Mouse (Mus musculus) mature B cell (primary cell): Measurements from ENCODE around the gene Prex1.

Experiments used
- in situ Hi-C: fragments of 300-500 bp; cut with MboI; formaldehyde crosslinking; loops from 2 replicates; pipeline ENCODE4 v1.14.3; 2019

Prex1 gene

GRCm38 (mm10) chr2:166726891-166727290 is 13.3 kb upstream of the Prex1 start:
- in situ Hi-C loops = no loop called here

DNA sequence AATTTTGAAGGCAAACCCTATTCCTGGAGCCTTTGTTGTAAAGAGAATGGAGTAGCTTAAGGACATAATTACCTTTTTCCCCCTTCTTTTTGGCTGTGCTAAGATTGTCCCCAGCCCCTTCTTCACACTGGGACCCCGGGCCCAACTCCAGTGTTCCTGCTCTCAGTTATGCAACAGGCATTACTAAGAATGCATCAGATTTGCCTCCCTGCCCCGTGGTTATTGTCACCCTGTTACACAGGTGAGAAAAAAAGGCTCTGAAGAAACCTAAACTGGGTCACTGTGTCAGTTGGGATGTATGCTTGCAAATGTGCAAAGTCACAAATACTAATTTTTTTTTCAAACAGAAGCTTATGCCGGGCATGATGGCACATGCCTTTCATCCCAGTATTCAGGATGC is 6.8 kb upstream of the Prex1 start:
- in situ Hi-C loops = no loop called here

- in situ Hi-C loops = no loop called here
Observed at GRCm38 (mm10) chr2:166719930-166720305, 6.3 kb upstream of the Prex1 start.

DNA sequence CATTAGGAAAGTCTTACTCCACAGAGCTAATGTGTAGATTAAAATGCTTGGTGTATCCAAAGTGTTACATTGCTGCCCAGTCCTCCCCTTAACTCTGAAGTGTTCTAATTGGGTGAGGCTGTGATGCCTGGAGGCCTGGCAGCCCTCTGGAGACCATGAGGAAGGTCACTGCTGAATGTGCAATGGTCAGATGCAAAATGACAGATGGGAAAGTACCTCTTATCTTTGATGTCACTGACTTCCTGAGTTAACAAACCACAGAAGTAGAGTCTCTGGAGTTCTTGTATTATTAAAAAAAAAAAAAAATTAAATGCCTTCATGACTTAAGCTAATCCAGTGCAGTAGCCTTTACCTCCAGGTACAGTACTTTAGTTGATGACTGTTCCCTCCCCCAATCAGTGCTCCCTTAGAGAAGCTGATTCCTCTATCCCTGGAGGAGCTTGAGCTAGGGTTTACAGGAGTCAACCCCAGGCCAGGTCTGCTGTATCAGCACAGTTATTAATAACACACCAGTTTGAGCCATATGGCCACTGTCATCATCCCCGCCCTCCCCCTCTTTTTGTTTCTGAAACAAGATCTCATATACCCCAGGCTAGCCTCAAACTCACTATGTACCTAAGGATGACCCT is 5.8 kb upstream of the Prex1 start:
- in situ Hi-C loops = no loop called here

DNA sequence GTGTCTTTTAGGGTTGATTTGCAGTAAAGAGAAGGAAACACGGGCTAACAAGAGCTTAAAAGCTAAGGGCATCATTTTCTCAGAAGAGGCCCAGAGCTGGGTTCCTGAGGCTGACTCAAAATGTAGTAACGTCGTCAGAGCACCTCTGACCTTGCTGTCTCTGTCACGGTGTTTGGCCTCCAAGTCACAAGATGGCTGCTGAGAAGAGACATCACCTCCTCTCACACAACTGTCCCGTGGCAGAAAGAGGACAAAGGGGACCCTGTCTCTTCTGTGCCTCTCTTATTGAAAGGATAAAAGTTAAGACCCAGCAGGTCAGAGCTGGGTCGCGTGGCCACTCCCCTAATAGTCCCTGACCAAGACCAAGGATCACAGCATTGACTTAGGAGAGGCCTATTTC is 2.4 kb upstream of the Prex1 start:
- in situ Hi-C loops = no loop called here

- in situ Hi-C loops = loop anchor here (5.0 kb wide), 1 partner anchor 92 kb away; no protein-coding TSS in a partner anchor
Observed at GRCm38 (mm10) chr2:166714427-166714699, 731 bp upstream of the Prex1 start.

- in situ Hi-C loops = loop anchor here (5.0 kb wide), 1 partner anchor 91 kb away; no protein-coding TSS in a partner anchor
Observed at GRCm38 (mm10) chr2:166712801-166713689, 587 bp downstream of the Prex1 start.

DNA sequence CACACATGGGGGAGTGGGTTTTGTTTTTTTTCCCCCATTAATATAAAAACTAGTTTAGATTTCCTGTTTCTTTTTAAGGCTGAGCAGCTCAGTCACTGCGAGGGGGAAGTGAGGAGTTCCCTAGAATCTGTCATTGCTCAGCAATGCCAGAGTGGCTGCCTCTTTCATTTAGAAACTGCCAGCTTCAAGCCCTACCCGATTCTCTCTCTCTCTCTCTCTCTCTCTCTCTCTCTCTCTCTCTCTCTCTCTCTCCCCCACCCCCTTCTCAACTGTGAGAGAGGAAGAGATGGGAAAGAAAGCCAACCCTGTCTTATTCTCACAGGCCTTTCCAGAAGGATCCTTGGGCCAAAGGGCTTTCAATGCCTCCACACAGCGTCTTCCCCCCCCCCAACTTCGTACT is 1.3 kb downstream of the Prex1 start:
- in situ Hi-C loops = loop anchor here (5.0 kb wide), 1 partner anchor 90 kb away; no protein-coding TSS in a partner anchor

GRCm38 (mm10) chr2:166711681-166712132 is 1.9 kb downstream of the Prex1 start:
- in situ Hi-C loops = loop anchor here (5.0 kb wide), 1 partner anchor 89 kb away; no protein-coding TSS in a partner anchor

DNA sequence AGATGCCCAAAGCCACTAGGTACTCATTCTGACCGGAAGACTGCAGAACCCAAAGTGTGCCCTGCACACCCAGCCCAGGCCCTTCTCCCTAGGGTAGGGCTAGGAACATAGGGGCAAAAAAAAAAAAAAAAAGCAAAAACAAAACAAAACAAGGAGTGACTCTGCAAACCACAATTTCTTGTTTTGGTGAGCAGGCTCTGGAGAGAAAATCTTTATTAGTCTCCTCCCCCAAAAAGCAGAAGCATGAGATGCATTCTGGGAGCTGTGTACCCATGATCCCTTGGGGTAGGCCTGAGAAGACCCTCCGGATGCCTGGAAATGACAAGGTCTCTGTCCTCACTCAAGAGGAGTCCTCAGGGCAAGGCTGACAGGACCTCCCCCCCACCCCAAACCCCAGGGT is 3.7 kb downstream of the Prex1 start:
- in situ Hi-C loops = loop anchor here (5.0 kb wide), 1 partner anchor 88 kb away; no protein-coding TSS in a partner anchor

- in situ Hi-C loops = no loop called here
Observed at GRCm38 (mm10) chr2:166708304-166708703, 5.3 kb downstream of the Prex1 start.

DNA sequence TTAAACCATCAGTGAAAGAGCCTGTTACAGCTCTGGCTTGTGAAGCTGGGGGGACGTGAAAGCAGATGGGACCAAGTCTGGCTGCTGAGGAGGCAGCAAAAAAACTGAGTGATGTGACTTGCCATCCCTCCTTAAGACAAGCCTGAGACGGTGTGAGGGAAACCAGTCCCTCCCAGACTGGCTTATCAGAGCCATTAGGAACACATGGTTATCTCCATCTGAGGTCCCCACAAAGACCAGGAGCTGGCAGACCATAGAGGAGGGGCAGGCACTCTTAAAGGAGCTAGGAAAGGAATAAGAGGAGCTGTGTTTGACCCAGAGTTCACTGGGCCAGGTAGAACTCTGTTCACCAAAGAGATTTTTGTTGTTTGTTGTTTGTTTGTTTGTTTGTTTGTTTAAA is 7.1 kb downstream of the Prex1 start:
- in situ Hi-C loops = no loop called here

GRCm38 (mm10) chr2:166703491-166703890 is 10.1 kb downstream of the Prex1 start:
- in situ Hi-C loops = no loop called here

DNA sequence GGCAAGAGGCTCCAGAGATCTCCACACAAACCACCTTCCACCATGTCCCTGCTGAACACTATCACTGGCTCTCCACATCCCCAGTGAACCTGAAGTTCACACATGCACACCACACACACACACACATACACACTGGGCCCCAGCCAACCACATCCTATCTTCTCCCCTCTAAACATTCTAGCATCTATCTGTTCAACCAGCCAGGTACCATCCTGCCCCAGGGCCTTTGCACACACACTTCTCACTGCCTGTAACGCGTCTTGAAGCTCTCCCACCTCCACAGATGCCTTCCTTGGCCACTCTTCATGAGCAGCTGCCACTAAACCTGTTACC is 11.6 kb downstream of the Prex1 start:
- in situ Hi-C loops = no loop called here

GRCm38 (mm10) chr2:166701248-166702112 is 12.2 kb downstream of the Prex1 start:
- in situ Hi-C loops = no loop called here

GRCm38 (mm10) chr2:166700732-166701131 is 12.9 kb downstream of the Prex1 start:
- in situ Hi-C loops = no loop called here

DNA sequence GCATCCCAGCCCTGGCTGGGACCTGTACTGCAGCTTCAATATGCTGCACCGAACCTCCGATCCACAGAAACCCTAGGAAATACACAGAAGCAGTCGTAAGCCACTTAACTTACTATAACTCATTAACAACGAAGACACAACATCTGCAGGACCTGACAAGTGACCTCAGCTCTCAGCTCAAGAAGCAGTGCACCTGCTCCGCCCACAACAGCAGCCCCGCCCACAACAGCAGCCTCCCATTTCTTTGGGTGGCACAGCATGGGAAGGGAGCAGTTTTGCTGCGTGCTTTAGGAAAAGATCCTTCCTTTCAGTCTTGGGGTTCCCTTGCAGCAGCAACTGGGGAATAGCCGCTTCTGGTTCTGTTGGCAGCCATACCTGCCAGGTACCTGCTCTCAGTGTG is 13.5 kb downstream of the Prex1 start:
- in situ Hi-C loops = no loop called here

DNA sequence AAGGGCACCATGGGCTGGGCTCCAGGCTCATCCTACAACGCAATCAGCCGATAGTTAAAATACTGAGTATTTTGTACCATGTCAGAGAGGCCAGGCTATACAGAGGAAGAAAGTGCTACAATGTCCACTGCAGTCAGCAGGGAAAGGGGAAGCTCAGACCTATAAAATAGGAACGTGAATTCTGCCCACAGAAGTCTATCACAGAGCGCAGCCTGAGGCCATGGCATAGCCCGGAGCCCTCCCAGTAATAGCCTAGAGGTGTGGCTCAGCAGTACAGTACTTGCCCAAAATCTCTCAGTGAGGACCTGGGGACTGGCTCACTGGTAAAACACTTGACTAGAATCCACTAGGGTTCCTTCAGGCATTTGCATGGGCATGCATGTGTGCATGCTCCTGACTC is 14.1 kb downstream of the Prex1 start:
- in situ Hi-C loops = no loop called here

DNA sequence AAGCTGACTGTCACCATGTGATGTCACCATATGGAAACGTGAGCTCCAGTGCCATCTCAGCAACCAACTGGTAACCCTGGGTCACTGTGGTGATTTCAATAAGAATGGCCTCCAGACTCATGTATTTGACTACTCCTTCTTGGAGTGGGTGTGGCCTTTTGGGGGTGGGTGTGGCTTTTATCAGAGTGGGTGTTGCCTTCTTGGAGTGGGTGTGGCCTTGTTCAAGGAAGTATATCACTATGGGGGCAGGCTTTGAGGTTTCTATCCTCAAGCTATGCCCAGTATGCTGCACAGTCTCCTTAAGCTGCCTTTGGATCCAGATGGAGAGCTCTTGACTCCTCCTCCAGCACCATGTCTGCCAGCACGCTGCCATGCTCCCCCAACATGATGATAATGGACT is 19.0 kb downstream of the Prex1 start:
- in situ Hi-C loops = no loop called here

GRCm38 (mm10) chr2:166693394-166693793 is 20.2 kb downstream of the Prex1 start:
- in situ Hi-C loops = no loop called here

DNA sequence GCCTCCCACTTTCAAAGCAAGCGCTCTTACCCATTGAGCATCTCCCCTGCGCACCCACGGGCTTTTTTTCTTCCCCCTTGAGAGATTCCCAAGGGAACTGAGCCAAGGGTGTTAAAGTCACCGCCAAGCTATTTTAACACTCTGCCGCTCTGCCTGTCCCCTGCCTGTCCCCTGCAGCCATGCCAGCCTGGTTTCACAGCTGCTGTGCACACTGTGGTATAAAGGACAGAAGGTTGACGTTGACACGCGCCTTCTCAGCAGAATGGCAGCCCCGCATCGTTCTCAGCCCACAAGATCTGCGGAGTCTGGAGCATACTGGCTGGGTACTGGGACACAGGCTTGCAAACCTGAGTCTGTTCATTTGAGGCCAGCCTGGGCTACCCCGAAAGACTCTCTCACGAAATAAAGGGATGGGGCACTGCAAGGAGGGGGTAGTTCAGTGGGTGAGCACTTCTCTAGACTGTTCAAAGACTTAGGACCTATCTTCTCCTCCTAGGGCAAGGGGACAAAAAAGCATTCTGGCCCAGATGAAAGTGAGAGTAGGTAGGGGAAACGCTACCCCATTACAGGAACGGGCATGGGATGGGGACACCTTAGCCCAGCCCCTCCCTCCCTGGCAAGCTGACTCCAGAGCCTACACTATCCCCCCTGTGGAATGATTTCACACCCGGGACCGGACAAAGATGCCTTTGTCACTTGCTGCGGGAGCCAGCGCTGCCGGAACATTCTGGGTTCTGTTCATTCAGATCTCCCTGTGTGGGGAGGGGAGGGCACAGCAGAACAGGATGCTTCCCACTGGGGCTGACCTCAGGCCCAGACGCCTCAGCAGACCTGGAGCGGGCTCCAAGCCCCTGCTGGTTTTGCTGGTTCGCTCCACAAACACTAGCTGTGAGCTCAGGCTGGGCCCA is 21.8 kb downstream of the Prex1 start:
- in situ Hi-C loops = no loop called here
